Mouse (Mus musculus) embryo, embryonic 11 days (tissue): Measurements from ENCODE around the gene Ppp2r5a.
"Not testable (repeated sequence)": the region's sequence is repeated elsewhere in the genome, so short reads cannot be mapped to it uniquely, and the experiment has no call there.

Experiments used
- DNase-seq: peaks from one replicate; pipeline ENCODE4 v3.0.0-alpha.2; 2015

Gene Ppp2r5a

DNA sequence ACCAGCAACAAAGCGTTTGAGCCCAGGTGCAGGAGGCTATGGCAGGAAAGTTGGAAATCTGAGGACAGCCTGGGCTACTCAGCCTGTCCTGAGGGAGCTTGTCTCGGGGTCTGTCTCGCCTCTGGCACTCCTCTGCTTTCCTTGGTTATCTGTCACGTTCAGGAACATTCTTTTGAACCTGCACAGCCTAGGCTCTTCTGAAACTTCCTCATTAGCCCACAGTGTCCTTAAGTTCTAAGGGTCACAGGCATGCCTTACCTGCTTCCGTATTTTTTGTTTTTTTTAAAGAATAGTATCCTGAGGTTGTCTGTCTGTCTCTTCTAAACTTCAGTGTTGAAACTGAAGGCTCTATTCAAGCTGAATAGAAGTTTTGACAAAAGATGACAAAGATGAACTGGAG, at the start of gene Ppp2r5a:
Gene Ppp2r5a (minus strand): TSS at position 199 of the 400 bp plus-strand sequence.
- no peak for DNase-seq

DNA sequence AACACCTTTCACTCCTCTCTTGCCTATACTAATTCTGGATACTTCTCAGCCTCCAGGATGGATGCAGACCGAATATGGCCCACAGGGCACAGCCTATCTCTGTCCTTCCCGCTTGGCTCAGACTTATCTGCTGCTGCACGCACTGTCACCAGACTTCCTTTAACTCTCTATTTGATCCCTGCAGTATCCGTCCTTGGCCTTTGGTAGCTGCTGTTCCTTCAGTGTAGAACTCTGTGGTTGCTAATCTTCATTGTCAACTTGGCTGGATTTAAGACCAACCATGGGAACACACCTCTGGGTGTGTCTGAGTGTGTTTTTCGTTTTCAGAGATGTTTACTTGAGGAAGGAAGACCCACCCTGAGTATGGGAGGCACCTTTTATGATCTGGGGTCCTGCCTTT, 47.5 kb upstream of the Ppp2r5a start:
- no peak for DNase-seq

DNA sequence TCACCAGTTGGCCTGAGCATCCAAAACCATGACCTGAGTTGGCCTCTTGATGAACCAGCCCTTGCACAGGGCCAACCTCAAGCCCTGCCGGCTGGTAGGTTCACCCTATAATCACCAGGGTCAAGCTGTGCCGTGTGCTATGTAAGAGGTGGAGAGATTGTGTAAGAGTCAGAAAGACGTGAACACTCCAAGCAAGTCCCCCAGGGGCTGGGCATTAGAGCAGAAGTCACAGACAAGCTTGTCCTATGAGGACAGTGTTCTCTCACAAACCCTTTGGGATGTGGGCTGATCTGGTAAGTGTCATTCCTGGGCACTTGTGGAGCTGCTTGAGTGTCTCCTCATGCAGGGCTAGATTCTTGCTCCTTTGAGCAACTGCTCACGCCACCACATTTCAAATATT, 46.5 kb upstream of the Ppp2r5a start:
- no peak for DNase-seq

DNA sequence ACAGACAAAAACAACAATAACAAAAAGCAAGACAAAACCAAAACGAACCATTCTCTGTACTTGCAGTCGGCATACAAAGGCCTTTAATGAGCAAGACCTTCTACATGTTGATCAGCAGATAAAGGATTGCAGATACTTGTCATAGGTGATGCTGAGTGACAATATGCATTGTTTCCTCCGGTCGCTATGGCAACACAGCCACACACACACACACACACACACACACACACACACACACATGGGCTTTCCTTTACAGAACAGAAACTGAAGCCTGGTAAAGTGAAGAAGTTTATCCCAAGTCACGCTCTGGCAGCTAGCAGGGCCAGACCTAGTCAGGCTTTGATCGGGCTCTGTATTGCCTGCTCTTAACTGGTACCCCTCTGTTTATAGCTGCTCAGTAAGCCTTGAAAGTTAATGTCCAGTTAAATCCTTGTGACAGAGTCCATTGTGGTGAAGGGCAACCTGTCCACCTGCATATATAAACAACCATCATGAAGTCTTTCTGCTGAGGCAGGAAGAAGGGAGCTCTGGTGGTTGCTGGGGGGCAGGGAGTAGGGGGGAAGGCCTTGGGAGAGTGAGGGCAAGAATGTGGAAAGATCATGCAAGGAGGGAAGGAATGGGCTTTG, 44.4 kb upstream of the Ppp2r5a start:
- no peak for DNase-seq

DNA sequence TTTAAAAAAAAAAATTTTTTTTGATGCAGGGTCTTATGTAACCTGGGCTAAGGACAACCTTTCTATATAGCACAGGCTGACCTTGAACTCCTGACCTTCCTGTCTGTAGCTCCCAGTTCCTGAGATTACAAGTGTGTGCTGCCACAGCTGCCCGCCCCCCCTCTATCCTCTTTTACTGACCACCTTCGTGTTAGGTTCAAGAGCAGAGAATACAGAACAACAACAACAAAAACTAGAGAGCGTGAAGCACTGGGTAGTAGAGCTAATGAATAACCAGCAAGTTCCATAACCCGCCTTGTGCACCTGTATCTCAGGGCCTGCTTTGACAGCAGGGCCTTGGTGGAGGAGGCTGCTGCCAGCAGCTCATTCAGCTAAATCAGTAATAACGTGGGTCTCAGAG, 43.2 kb upstream of the Ppp2r5a start:
- no peak for DNase-seq

DNA sequence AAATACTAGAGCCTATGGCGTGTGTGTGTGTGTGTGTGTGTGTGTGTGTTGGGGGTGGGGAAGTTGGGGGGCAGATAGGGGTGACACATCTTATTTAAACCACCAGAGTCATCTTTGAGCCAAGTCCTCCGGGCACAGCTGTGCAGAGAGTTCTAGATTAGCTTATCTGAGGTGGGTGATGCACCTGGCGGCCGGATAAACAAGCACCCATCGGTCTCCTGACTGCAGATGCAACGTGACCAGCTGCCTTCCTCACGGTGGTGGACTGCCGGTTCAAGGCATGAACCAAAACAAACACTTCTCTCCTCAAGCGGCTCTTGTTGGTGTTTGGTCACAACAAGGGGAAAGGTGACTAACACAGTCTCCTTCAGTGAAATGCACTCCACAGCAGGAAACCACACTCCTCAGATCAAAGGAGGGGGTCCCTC, 42.8 kb upstream of the Ppp2r5a start:
- DNase-seq: no peak

DNA sequence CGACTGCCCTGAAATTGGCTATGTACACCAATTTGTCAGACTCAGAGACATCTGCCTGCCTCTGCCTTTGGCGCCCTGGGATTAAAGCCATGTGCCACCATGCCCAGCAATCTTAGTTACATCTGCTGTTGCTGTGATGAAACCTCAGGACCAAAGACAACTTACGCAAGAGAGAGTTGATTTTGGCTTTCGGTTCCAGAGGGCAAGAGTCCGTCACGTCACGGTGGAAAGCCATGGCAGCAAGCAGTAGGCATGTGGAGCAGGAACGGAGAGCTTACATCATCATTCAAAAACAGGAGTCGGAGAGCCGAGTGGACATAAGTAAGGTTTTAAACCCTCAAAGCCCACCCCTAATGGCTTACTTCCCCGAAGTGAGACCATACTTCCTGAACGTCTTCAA, 42.3 kb upstream of the Ppp2r5a start:
- DNase-seq: no peak

DNA sequence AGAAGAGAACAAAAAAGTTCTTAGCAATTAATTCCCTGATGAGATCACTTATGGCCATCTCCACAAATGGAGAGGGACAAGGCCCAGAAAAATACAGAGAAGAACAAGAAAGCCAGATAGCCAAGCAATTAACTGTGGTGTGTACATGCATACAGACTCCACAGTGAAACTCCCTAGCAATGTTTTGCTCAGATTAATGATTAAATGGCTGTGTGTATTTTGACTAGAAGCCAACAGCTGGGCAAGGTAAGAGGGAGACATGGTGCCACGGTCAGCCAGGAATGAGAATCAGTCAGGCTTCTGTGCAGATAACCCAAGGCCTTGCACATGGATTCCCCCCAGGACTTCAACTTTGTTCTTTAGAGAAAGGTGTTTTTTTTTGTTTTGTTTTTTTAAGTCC, 41.4 kb upstream of the Ppp2r5a start:
- DNase-seq: no peak

DNA sequence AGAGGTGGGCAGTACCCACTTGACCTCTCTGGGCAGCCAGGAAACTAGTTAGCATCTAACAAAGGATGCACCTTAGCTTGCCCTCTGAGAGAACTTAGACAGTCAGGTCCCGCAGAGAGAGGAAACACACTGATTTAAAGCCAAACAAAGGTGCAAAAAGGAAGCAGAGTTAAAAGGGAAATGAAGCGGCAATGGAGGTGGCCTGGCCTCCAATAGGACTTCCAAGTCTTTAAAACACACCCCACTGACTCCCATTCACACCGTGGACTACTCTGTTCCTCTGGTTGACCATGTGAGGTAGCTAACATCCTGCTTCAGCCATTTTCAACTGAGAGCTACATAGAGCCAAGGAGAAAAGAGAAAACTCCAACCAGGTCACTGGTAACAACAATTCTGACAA, 35.9 kb upstream of the Ppp2r5a start:
- DNase-seq: no peak

DNA sequence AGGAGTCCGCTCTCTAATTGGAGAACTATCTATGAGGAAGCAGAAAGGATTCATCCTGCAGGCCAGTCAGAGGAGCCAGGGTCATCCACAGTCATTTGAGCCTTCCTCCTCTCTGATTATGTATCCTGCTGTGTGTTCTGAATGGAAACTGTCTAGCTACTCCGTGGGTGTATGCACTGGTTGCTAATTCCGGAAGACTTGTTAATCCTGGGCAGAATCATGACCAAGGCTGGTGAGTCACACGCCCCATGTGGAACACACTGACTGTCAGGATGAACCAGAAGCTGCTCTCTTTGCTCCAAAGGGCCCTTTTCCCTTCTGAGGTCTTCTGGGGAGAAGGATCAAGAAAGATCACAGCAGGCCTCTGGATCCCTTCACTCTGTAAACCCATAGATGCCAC, 35.5 kb upstream of the Ppp2r5a start:
- no peak for DNase-seq

DNA sequence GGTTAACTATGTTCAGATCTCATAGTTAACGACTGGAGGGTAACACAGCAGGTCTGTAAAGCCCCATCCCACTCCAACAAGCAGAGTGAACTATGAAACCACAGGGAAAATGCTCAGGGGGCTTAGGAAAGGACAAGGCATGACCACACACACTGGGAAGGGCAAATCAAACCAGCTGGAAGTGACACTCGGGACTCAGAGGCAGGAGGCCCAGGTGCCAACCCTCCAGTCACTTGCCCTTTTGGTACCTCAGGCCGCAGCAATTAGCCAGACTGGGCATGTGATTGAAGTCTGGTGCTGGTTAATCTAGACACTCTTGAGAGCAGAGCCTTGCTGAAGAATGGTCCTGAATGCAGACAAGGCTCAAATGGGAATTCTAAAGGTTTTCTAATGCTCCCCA, 33.6 kb upstream of the Ppp2r5a start:
- no peak for DNase-seq

DNA sequence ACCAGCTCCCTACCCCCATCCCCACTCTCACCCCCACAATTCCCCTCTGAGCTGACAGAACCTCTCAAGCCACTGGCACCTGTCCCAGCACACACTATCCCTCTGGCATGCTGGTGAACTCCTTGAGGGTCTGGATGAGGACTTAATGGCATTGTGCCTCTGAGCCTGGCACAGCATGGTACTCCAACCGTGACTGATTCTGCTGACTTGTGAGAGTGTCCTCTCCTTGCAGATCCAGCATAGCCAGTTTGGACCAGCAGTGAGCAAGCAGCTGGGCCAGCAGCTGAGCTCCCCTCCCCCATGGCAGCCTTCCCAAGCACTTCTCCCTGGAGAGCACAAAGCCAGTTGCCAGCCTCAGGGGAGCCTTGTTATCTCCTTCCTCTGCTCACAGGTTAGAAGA, 32.3 kb upstream of the Ppp2r5a start:
- no peak for DNase-seq

DNA sequence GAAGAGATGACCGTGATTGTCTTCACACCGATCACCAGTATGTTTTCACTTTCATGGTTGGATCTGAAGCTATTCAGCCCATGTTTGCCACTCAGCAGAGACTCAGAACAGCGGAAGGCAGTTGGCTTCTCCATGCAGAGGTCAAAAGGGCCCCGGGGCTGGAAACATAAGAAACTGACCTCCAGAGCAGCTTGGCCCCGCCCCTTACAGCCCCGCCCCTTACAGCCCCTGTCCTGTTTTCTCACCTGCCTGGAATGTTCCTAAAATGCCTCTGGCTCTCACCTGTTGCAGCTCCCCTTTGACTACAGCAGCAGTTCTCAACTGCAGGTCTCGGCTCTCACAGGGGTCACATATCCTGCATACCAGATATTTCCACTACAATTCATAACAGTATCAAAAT, 29.5 kb upstream of the Ppp2r5a start:
- DNase-seq: peak; percentile 43

DNA sequence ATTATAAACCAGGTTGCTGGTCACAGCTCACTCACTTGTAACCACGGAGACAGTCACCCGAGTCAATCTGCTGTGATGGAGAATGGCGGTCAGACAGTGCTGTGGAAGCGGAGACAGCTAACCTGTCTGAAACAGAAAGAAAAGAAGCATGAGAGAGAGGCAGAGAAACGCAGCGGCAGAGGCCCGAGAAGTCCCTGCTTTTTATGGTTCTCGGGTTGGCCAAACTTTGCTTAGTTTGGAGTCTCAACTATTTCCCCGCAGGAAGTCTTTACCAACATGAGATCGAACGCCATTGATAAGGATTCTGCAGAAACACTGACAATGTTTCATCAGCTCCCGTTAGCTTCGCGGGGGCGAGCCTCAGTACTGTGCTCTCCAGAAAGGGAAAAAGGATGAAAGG, 29.0 kb upstream of the Ppp2r5a start:
- no peak for DNase-seq

DNA sequence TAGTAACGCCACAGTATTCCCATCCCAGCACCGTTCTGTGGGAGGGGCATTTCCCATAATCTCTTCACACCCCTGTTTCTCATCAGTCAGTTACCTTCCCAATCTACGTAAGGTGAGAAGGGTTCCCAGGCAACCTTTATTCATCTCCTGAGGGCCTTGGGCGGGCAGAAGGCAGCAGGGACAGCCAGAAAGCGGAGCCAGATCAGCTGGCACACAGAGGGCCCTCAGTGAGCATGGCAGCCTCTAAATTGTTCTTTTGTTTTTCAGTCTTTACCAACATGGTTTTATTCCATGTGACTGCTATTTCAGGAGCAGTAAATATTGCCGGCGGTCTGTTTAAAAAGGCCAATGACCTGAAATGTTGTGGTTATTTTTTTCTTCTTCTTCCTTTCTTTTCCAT, 27.0 kb upstream of the Ppp2r5a start:
- DNase-seq: no peak

DNA sequence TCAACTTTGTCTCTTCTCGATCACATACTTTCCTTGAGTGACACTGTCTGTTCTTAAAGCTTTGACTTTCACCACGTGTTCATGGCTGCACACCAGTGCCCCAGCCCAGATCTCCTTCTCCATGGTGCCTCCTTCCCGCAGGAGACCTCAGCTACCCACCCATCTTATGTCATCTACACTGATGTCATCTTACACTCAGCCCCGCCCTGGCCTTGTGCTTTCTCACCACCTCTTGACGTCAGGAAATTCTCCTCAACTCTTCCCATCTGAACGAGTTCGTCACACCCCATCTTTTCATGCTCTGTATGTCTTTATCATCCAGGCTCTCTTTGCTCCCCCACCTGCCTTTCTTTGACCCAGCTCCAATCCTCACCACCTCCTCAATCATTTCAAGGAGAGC, 22.8 kb upstream of the Ppp2r5a start:
- DNase-seq: no peak

DNA sequence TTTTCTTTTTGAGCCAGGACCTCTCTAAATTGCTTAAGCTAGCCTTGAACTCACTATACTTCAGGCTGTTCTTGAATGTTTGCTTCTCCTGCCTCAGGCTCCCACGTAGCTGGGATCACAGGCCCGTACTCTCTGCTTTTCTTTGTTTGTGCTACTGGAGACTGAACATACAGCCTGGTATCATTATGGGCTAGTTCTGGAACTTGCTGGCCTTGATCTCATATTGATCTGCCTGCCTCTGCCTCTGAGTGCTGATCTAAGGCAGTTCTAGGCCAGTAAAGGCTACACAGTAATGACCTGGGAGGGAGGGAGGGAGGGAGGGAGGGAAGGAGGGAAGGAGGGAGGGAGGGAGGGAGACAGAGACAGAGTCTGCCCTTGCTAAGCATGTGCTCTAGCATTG, 20.1 kb upstream of the Ppp2r5a start:
- no peak for DNase-seq

DNA sequence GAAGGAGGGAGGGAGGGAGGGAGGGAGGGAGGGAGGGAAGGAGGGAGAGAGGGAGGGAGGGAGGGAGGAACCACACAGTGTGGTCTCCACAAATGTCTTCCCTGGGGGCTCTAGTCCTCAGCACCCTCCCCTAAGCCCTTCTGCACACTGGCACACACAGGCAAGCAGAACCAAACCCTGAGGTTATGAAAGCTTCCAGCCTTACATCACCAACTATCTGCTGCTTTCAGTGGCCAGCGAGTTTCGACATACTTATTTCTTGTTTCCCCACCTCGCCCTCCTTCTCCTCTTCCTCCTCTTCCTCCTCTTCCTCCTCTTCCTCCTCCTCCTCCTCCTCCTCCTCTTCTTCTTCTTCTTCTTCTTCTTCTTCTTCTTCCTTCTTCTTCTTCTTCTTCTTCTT, 19.6 kb upstream of the Ppp2r5a start:
- DNase-seq: not testable (repeated sequence)

DNA sequence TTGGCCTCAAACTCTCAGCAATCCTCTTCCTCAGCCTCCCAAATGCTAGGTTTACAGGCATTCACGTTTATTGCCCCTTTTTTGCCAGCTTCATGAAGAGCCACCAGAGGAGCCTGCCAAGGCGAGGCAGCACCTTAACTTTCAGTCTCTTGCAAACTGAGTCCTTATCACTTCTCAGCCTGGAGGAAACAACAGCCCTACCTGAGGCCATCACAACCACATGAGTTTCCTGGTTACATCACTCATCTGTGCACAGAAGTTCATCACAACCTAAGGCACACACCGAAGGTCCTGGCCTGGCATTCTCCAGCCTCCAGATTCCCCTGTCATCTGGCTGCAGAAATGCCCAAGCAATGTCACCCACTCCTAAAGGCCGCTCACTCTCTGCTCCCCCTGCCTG, 19.1 kb upstream of the Ppp2r5a start:
- no peak for DNase-seq

DNA sequence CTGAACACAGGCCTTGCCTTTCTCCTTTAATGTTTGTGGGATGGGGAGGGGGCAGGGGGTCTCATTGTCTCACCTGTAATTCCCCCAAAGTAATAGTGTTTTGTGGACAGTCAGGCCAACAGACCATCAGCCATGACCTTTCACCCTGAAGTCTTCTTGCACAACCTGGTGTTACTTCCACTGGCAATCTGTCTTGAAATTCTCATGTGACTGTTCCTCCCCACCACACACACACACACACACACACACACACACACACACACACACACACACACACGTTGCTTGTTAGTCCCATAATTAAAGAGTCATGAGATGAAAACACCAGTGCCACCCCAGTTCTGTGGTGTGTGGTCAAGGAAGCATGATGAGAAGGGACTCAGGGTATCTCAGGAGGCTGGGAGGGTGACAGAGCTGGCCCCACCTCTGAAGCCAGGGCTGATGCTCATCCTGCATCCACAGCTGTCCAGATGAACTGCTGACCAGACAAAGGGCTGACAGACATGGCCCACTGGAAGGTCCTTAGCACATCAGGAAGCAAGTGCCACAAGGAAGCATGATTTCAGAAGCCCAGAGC, 18.4 kb upstream of the Ppp2r5a start:
- DNase-seq: no peak

DNA sequence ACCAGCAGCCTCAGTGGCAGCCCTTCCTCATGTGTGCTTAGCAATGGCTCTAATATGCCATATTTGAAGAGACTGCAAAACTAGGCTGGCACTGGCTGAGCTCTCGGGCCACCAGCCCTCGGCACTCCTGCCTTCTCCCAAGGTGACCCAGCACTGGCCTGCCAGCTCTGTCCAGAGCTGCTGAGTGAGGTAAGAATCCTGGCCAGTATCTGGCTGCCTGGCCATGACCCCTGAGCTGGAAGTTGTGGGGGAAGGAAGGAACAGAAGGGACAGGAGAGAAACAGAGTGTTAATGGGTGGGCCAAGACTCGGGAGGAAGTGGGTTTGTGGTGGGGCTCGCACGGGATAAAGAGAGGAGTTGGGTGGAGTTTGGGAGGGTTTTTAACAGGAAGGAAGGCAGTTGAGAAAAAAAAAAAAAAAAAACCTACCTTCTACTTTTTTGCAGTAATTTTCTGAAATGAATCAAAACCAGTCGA, 17.9 kb upstream of the Ppp2r5a start:
- DNase-seq: no peak

DNA sequence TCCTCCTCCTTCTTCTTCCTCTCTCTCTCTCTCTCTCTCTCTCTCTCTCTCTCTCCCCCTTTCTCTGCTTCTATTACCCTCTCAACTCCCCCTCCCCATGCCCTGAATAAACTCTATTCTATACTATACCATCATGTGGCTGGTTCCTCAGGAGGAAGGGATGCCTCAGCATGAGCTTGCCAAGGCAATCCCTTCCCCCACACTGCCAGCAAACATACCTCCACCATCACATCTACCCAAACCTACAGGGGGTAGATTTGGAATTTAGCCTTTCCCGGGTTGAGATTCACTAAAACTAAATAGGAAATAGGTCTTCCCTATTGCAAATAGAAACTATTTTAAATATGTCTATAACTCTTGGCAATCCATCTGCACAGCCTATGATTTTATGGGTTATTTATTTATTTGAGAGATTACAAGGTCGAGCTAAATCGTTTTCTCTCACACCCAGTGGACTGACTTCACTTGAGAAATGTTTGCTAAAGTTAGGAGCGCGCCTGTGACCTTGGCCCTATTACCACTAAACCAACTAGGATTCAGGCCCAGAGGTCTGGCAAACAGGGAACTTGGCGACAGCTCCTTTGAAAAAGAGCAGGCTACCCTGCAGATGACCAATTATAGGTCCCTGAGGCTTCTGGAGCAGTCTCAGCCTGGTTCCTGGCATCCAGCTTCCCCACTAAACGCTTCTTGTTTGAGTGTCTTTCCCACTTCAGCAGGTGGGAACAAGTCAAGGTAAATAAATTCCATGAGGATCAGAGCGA, 17.1 kb upstream of the Ppp2r5a start:
- DNase-seq: peak; percentile 39

DNA sequence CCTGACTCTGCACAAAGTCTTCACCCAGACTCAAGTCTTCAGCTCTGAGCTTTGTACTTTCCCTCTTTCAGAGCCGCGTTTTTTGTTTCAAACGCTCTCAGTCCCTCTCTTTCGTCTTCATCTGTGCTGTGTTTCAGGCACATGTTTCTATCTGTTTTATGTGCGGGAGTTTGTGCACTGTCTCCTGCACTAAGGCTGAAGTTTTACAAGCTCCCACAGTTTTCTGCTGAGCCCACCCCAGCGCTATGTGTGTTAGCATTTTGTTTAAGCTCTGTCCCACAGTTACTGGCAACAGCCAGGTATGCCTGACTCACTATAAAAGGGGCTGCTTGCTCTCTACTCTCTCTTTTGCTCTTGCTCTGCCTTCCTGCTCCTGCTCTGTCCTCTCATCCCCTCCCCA, 16.3 kb upstream of the Ppp2r5a start:
- DNase-seq: no peak

DNA sequence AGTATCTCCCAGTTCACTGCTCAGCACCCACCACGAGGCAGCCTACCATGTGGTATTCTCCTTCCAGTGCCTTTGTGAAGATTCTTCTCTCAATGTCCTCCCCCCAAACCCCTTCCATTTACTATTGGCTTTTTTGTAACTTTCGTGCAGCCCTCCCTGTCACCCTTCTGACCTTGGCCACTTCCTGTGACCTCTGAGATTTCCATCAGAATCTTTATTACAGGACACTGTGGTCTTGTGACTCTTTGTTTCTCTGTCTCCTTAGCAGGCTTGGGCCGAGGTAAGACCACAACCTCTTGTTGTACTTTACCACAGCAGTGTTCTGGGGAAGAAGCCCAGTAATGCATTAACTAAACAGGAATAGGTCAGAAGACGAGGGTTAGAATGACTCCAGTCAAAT, 15.9 kb upstream of the Ppp2r5a start:
- no peak for DNase-seq
